Mouse (Mus musculus): ENCODE data around the gene Rpn1.

- TF ChIP-seq CTCF (IDR thresholded peaks at IDR 0.05; ENCODE audit: low read depth) (no peak), EP300 (IDR thresholded peaks at IDR 0.05; ENCODE audit: low read depth) (no peak)
Observed at GRCm38 (mm10) chr6:88132051-88132450, 47.8 kb downstream of the Rpn1 start.
